Comparison of ENCODE assay signal across 9 mouse cellular contexts in the genomic region with DNA sequence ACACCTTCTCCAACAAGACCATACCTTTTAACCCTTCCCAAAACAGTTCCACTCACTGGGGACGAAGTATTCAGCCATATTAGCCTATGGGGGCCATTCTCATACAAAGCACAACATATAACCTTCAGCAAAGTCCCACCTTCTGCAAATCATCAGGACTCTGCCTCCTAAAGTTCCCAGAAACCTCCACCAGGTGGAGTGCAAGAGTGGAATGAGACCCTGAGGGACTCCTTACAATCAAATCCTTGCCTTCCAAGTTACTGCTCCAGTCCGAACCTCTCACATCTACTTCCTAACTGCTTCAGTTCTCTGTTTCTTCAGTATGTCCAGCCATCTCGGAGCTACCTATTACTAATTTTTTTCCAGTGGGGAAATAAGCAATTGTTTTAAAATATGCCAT.
DNase-seq lines count a peak whose midpoint lies in the region; ATAC-seq and TF ChIP-seq lines count a peak whose summit lies in the region.
"Had no signal": no experiment of that assay in that cellular context is flagged by ENCODE, and none has a peak within 500 bp of the region (broad histone marks: within the 10 kb centered on the region; RNA-seq: fewer than 3 reads in every experiment).

No protein-coding gene starts in this region.

- H3K9me3 ChIP-seq in lung, postnatal 0 days (ENCODE audit: low read length), result no peaks in the 10 kb centered on the region
- H3K9me3 ChIP-seq: limb, embryonic 13.5 days had no signal

- H3K36me3 ChIP-seq in lung, postnatal 0 days (ENCODE audit: insufficient read depth, low read length), result no peaks in the 10 kb centered on the region
- H3K36me3 ChIP-seq: limb, embryonic 13.5 days had no signal

- DNase-seq in gastrocnemius, adult 18-20 months (ENCODE audit: low spot score), result peak; percentile 35
- DNase-seq in gastrocnemius, postnatal 36 days, result no peak
- DNase-seq in lung, postnatal 0 days (ENCODE audit: low spot score), result peak; percentile 14
- no peak for DNase-seq in lung, postnatal 36 days
- DNase-seq in adrenal gland, postnatal 36 days, result peak; percentile 2
- DNase-seq in left cerebral cortex, postnatal 36 days (ENCODE audit: low spot score in 2 of 2), result peak; percentile 16 to 18
- DNase-seq in cerebellum, adult 8-10 months, result no peak

- no peak overlapping the region for H3K4me2 ChIP-seq in lung, postnatal 0 days (replicated peaks; ENCODE audit: low read depth, low read length)
- H3K4me2 ChIP-seq: limb, embryonic 13.5 days had no signal

- peak; percentile 56 for TF ChIP-seq CTCF in lung, postnatal 0 days (IDR thresholded peaks at IDR 0.05)

- no peaks in the 10 kb centered on the region for H3K27me3 ChIP-seq in lung, postnatal 0 days (replicated peaks; ENCODE audit: insufficient read depth, low read length)
- H3K27me3 ChIP-seq: limb, embryonic 13.5 days had no signal

- 52% methylated on average over 3 of the region's 3 CpGs for WGBS in lung, postnatal 0 days

- no peak overlapping the region for H3K9ac ChIP-seq in lung, postnatal 0 days (replicated peaks; ENCODE audit: low read depth)
- H3K9ac ChIP-seq: limb, embryonic 13.5 days had no signal

- H3K4me3 ChIP-seq in lung, postnatal 0 days (ENCODE audit: low read depth, low read length), result no peak overlapping the region
- H3K4me3 ChIP-seq: limb, embryonic 13.5 days had no signal

- no peak for TF ChIP-seq EP300 in lung, postnatal 0 days (IDR thresholded peaks at IDR 0.05)

- H3K4me1 ChIP-seq in lung, postnatal 0 days (ENCODE audit: insufficient read depth, low read depth, low read length), result no peaks in the 10 kb centered on the region
- H3K4me1 ChIP-seq: limb, embryonic 13.5 days had no signal

- H3K27ac ChIP-seq in lung, postnatal 0 days (ENCODE audit: low read length), result no peak overlapping the region
- H3K27ac ChIP-seq: limb, embryonic 13.5 days had no signal

- no peak for ATAC-seq in lung, postnatal 0 days
- no peak for ATAC-seq in megakaryocyte, adult 5-6 weeks (ENCODE audit: poor library complexity, severe bottlenecking)

- intact Hi-C loops in gastrocnemius, postnatal 36 days (cut with DNase I), result loop anchor here (5.0 kb wide), 2 partner anchors 181 to 256 kb away; no protein-coding TSS in a partner anchor
- intact Hi-C loops in left cerebral cortex, postnatal 36 days (cut with DNase I), result loop anchor here (10.0 kb wide), 1 partner anchor 254 kb away; no protein-coding TSS in a partner anchor

Comparison
In these comparisons a context has a peak if more than half of its experiments do, and no peak if none do; other contexts are left out.
1. DNase-seq: peak in gastrocnemius, adult 18-20 months (single experiment), lung, postnatal 0 days (single experiment), adrenal gland, postnatal 36 days (2 of 2) and left cerebral cortex, postnatal 36 days (2 of 2); none in gastrocnemius, postnatal 36 days (0 of 2), lung, postnatal 36 days (single experiment) and cerebellum, adult 8-10 months (single experiment).